Mouse (Mus musculus) B cell, adult 2 months (primary cell): ENCODE measurements around the gene Klhl11.

Experiments used
- DNase-seq, 2 experiments: peaks; one replicate each; pipeline ENCODE4 v3.0.0; 2022

Gene Klhl11

GRCm38 (mm10) chr11:100465833-100466232, 6.7 kb downstream of the Klhl11 start:
- no peak for DNase-seq

GRCm38 (mm10) chr11:100465229-100465792, 7.2 kb downstream of the Klhl11 start:
- no peak for DNase-seq

- no peak for DNase-seq
These were observed 9.8 kb downstream of the Klhl11 start for GRCm38 (mm10) chr11:100462699-100463098.

GRCm38 (mm10) chr11:100457711-100458110, 14.8 kb downstream of the Klhl11 start:
- DNase-seq: no peak

GRCm38 (mm10) chr11:100457247-100457646, 15.3 kb downstream of the Klhl11 start:
- no peak for DNase-seq

GRCm38 (mm10) chr11:100442625-100443024, 29.9 kb downstream of the Klhl11 start:
- no peak for DNase-seq

- no peak for DNase-seq
These were observed 30.7 kb downstream of the Klhl11 start, which contains the start of the genes Nt5c3b and Klhl10 for GRCm38 (mm10) chr11:100441797-100442196. Nt5c3b (minus strand) TSS chr11:100441808. Klhl10 (plus strand) TSS chr11:100441917.

- peak; percentile 87 for DNase-seq
These were observed 31.6 kb downstream of the Klhl11 start for GRCm38 (mm10) chr11:100440691-100441522.

- DNase-seq: no peak
These were observed 34.6 kb downstream of the Klhl11 start for GRCm38 (mm10) chr11:100437901-100438300.

GRCm38 (mm10) chr11:100435678-100436246, 36.8 kb downstream of the Klhl11 start:
- no peak for DNase-seq

- DNase-seq: no peak
These were observed 40.5 kb downstream of the Klhl11 start for GRCm38 (mm10) chr11:100432002-100432401.

- no peak for DNase-seq
These were observed 42.5 kb downstream of the Klhl11 start for GRCm38 (mm10) chr11:100430052-100430451.

- no peak for DNase-seq
These were observed 43.8 kb downstream of the Klhl11 start for GRCm38 (mm10) chr11:100428612-100429199.

GRCm38 (mm10) chr11:100426820-100427219, 45.7 kb downstream of the Klhl11 start:
- DNase-seq: no peak

GRCm38 (mm10) chr11:100425851-100426250, 46.7 kb downstream of the Klhl11 start:
- peak; percentile 70 to 72 for DNase-seq

GRCm38 (mm10) chr11:100423836-100424235, 48.7 kb downstream of the Klhl11 start:
- DNase-seq: no peak

GRCm38 (mm10) chr11:100421537-100421936, 51.0 kb downstream of the Klhl11 start:
- DNase-seq: no peak

GRCm38 (mm10) chr11:100414914-100415822, 57.4 kb downstream of the Klhl11 start, which contains the start of gene Fkbp10:
Fkbp10 (plus strand) TSS chr11:100415697.
- peak; percentile 22 to 25 for DNase-seq

- DNase-seq: peak; percentile 65 to 66
These were observed 58.3 kb downstream of the Klhl11 start, which contains the start of gene P3h4 for GRCm38 (mm10) chr11:100414021-100414913. P3h4 (minus strand) TSS chr11:100414836.

- no peak for DNase-seq
These were observed 59.0 kb downstream of the Klhl11 start for GRCm38 (mm10) chr11:100413541-100413940.
